Mouse (Mus musculus) spleen, postnatal 36 days (tissue): Measurements from ENCODE around the gene Fam83c.

Experiments used
- DNase-seq, 2 experiments: peaks; one replicate each; pipeline ENCODE4 v3.0.0; 2022; ENCODE audit warnings: low spot score in 2 of 2, mixed read lengths in 1 of 2

Fam83c gene

GRCm38 (mm10) chr2:155826630-155827424 is 7.8 kb downstream of the Fam83c start, which contains the start of gene Eif6:
Gene Eif6, minus strand, starts transcription at chr2:155826925.
- DNase-seq = peak; percentile 87 to 89

- DNase-seq = peak in 1 of 2 experiments; percentile 12
Measured at GRCm38 (mm10) chr2:155825904-155826629, 8.6 kb downstream of the Fam83c start.

GRCm38 (mm10) chr2:155823722-155824121 is 10.9 kb downstream of the Fam83c start:
- DNase-seq = no peak

- no peak for DNase-seq
Measured at GRCm38 (mm10) chr2:155820779-155821178, 13.9 kb downstream of the Fam83c start.

- no peak for DNase-seq
Measured at GRCm38 (mm10) chr2:155819449-155820251, 15.0 kb downstream of the Fam83c start.

- DNase-seq = no peak
Measured at GRCm38 (mm10) chr2:155819392-155819448, 15.4 kb downstream of the Fam83c start, which contains the start of gene BC029722. Gene BC029722, minus strand, starts transcription at chr2:155819426.

- DNase-seq = peak; percentile 95 to 96
Measured at GRCm38 (mm10) chr2:155818596-155819391, 15.9 kb downstream of the Fam83c start.

- DNase-seq = no peak
Measured at GRCm38 (mm10) chr2:155817301-155818245, 17.1 kb downstream of the Fam83c start.

- DNase-seq = no peak
Measured at GRCm38 (mm10) chr2:155816179-155816578, 18.5 kb downstream of the Fam83c start.

- DNase-seq = peak in 1 of 2 experiments; percentile 18
Measured at GRCm38 (mm10) chr2:155814829-155815228, 19.8 kb downstream of the Fam83c start.

GRCm38 (mm10) chr2:155812637-155813036 is 22.0 kb downstream of the Fam83c start:
- no peak for DNase-seq

GRCm38 (mm10) chr2:155811821-155812396 is 22.7 kb downstream of the Fam83c start:
- DNase-seq = peak; percentile 51 to 67

GRCm38 (mm10) chr2:155809620-155810019 is 25.0 kb downstream of the Fam83c start:
- no peak for DNase-seq

- DNase-seq = no peak
Measured at GRCm38 (mm10) chr2:155807408-155807807, 27.2 kb downstream of the Fam83c start.

- no peak for DNase-seq
Measured at GRCm38 (mm10) chr2:155806548-155806947, 28.1 kb downstream of the Fam83c start.

GRCm38 (mm10) chr2:155805925-155806255 is 28.8 kb downstream of the Fam83c start:
- no peak for DNase-seq

GRCm38 (mm10) chr2:155805231-155805924 is 29.3 kb downstream of the Fam83c start:
- no peak for DNase-seq

GRCm38 (mm10) chr2:155804053-155804452 is 30.6 kb downstream of the Fam83c start:
- no peak for DNase-seq

- no peak for DNase-seq
Measured at GRCm38 (mm10) chr2:155802761-155803160, 31.9 kb downstream of the Fam83c start.

- DNase-seq = no peak
Measured at GRCm38 (mm10) chr2:155798613-155799012, 36.0 kb downstream of the Fam83c start.
